In genomic region chr2:70992715-70993114, GRCm38 (mm10) we compare ENCODE assay signal across 16 mouse cellular contexts.
DNase-seq lines count a peak whose midpoint lies in the region; ATAC-seq and TF ChIP-seq lines count a peak whose summit lies in the region.
"Had no signal": no experiment of that assay in that cellular context is flagged by ENCODE, and none has a peak within 500 bp of the region (broad histone marks: within the 10 kb centered on the region; RNA-seq: fewer than 3 reads in every experiment).

No protein-coding gene starts in this region.

- no peak overlapping the region for H3K9ac ChIP-seq in liver, adult 2 months (ENCODE audit: low read depth, low read length)
- no peak overlapping the region for H3K9ac ChIP-seq in liver, embryonic 12.5 days
- H3K9ac ChIP-seq: hindbrain, embryonic 14.5 days; liver, embryonic 14.5 days; stomach, embryonic 15.5 days had no signal

- no peak for TF ChIP-seq CTCF in cerebellum, adult 2 months (IDR thresholded peaks at IDR 0.05; ENCODE audit: borderline replicate concordance, insufficient read depth, low read depth, low read length)
- no peak for TF ChIP-seq CTCF in liver, adult 2 months (IDR thresholded peaks at IDR 0.05; ENCODE audit: low read depth, low read length)

- peaks cover 11% of the 10 kb centered on the region for H3K4me1 ChIP-seq in cerebellum, adult 2 months (ENCODE audit: control insufficient read depth, insufficient read depth, low read length)
- H3K4me1 ChIP-seq in liver, adult 2 months (ENCODE audit: control insufficient read depth, insufficient read depth, low read length): no peaks in the 10 kb centered on the region
- H3K4me1 ChIP-seq in liver, embryonic 12.5 days: peaks cover 52% of the 10 kb centered on the region
- peaks cover 19% of the 10 kb centered on the region for H3K4me1 ChIP-seq in midbrain, embryonic 10.5 days
- H3K4me1 ChIP-seq: stomach, embryonic 15.5 days had no signal

- no peak for ATAC-seq in liver, embryonic 12.5 days

- TF ChIP-seq POLR2A in cerebellum, adult 2 months (IDR thresholded peaks at IDR 0.05; ENCODE audit: borderline replicate concordance, insufficient read depth, low read length): no peak
- no peak for TF ChIP-seq POLR2A in liver, adult 2 months (IDR thresholded peaks at IDR 0.05; ENCODE audit: extremely low read depth, insufficient read depth, low read length)

- intact Hi-C loops in heart, postnatal 14 days (cut with DNase I): loop anchor here (5.0 kb wide), 2 partner anchors 40 to 165 kb away; partner anchors contain the start of gene Tlk1

- H3K36me3 ChIP-seq in liver, adult 2 months (ENCODE audit: control insufficient read depth, insufficient read depth, low read length): no peaks in the 10 kb centered on the region
- H3K36me3 ChIP-seq in liver, embryonic 12.5 days: no peaks in the 10 kb centered on the region
- H3K36me3 ChIP-seq in midbrain, embryonic 10.5 days: no peaks in the 10 kb centered on the region
- H3K36me3 ChIP-seq: stomach, embryonic 15.5 days had no signal

- H3K9me3 ChIP-seq in liver, embryonic 12.5 days (replicated peaks): no peaks in the 10 kb centered on the region
- no peaks in the 10 kb centered on the region for H3K9me3 ChIP-seq in midbrain, embryonic 10.5 days (replicated peaks)
- H3K9me3 ChIP-seq: stomach, embryonic 15.5 days had no signal

- no peaks in the 10 kb centered on the region for H3K79me2 ChIP-seq in liver, adult 2 months (ENCODE audit: control insufficient read depth, insufficient read depth, low read length)

- no peak overlapping the region for H3K4me2 ChIP-seq in liver, embryonic 12.5 days
- H3K4me2 ChIP-seq: hindbrain, embryonic 14.5 days; stomach, embryonic 15.5 days had no signal

- H3K27ac ChIP-seq in cerebellum, adult 2 months (ENCODE audit: insufficient read depth, low read length): no peak overlapping the region
- H3K27ac ChIP-seq in liver, adult 2 months (replicated peaks; ENCODE audit: insufficient read depth, low read depth, low read length): no peak overlapping the region
- no peak overlapping the region for H3K27ac ChIP-seq in liver, embryonic 12.5 days
- H3K27ac ChIP-seq in midbrain, embryonic 10.5 days (replicated peaks): no peak overlapping the region
- H3K27ac ChIP-seq: hindbrain, embryonic 14.5 days; layer of hippocampus, adult 2 months; liver, embryonic 14.5 days; stomach, embryonic 15.5 days had no signal

- 58% methylated on average over 2 of the region's 2 CpGs for WGBS in cerebellum, adult 2 months
- 11% methylated on average over 2 of the region's 2 CpGs for WGBS in liver, adult 2 months
- WGBS in liver, embryonic 12.5 days (ENCODE audit: insufficient replicate concordance): 84% methylated on average over 2 of the region's 2 CpGs
- 87% methylated on average over 2 of the region's 2 CpGs for WGBS in midbrain, embryonic 10.5 days

- DNase-seq in cerebellum, adult 2 months: peak; percentile 20 to 34
- no peak for DNase-seq in cerebellum, adult 18-20 months
- DNase-seq in liver, adult 2 months (ENCODE audit: extremely low read depth, low read depth, low spot score): peak; percentile 79
- DNase-seq in heart, postnatal 14 days: peak; percentile 13 to 48
- DNase-seq in thymus, postnatal 25 days: peak; percentile 59
- DNase-seq in spleen, postnatal 14 days (ENCODE audit: low spot score in 2 of 2): no peak
- DNase-seq in midbrain, embryonic 10.5 days (ENCODE audit: low spot score): no peak
- DNase-seq: cerebellum, adult 9-11 months; gastrocnemius, postnatal 10 days; kidney, adult 2 months had no signal

- H3K27me3 ChIP-seq in cerebellum, adult 2 months (ENCODE audit: control insufficient read depth, insufficient read depth, low read length): no peaks in the 10 kb centered on the region
- no peaks in the 10 kb centered on the region for H3K27me3 ChIP-seq in liver, adult 2 months (ENCODE audit: control insufficient read depth, insufficient read depth, low read length)
- no peaks in the 10 kb centered on the region for H3K27me3 ChIP-seq in liver, embryonic 12.5 days (replicated peaks)
- no peaks in the 10 kb centered on the region for H3K27me3 ChIP-seq in midbrain, embryonic 10.5 days (ENCODE audit: low read depth, poor library complexity, severe bottlenecking)
- H3K27me3 ChIP-seq: stomach, embryonic 15.5 days had no signal

- no peak overlapping the region for H3K4me3 ChIP-seq in cerebellum, adult 2 months (replicated peaks; ENCODE audit: insufficient read depth, low read depth, low read length)
- no peak overlapping the region for H3K4me3 ChIP-seq in liver, adult 2 months (ENCODE audit: insufficient read depth, low read depth, low read length)
- no peak overlapping the region for H3K4me3 ChIP-seq in liver, embryonic 12.5 days
- no peak overlapping the region for H3K4me3 ChIP-seq in midbrain, embryonic 10.5 days
- H3K4me3 ChIP-seq: layer of hippocampus, adult 2 months; myocyte; stomach, embryonic 15.5 days had no signal

Comparison
In these comparisons a context has a peak if more than half of its experiments do, and no peak if none do; other contexts are left out.
1. DNase-seq: peak in cerebellum, adult 2 months (2 of 2), liver, adult 2 months (single experiment), heart, postnatal 14 days (2 of 2) and thymus, postnatal 25 days (single experiment); none in cerebellum, adult 18-20 months (0 of 2), spleen, postnatal 14 days (0 of 2) and midbrain, embryonic 10.5 days (single experiment).